Mouse (Mus musculus) brain, embryonic 14.5 days (tissue): ENCODE results near the gene Spsb2.

Source experiments
- CTCF ChIP-seq: fragments of 200-500 bp; IDR thresholded peaks from 2 replicates; pipeline ENCODE4 v1.5.1; 2012; ENCODE audit warnings: inconsistent platforms, mild to moderate bottlenecking, moderate library complexity, borderline replicate concordance; ENCODE audit not compliant: insufficient read depth, insufficient read length; ENCODE audit errors: extremely low read depth
- POLR2A ChIP-seq: fragments of 200-500 bp; IDR thresholded peaks from 2 replicates; pipeline ENCODE4 v1.6.1; 2012; ENCODE audit warnings: mild to moderate bottlenecking, inconsistent platforms, borderline replicate concordance; ENCODE audit not compliant: poor library complexity, insufficient read depth, insufficient read length, severe bottlenecking; ENCODE audit errors: extremely low read depth

- no peak for TF ChIP-seq POLR2A
- no peak for TF ChIP-seq CTCF
These were observed 4.1 kb upstream of the Spsb2 start for GRCm38 (mm10) chr6:124804341-124804740.
